Mouse (Mus musculus) midbrain, embryonic 15.5 days (tissue): ENCODE data around the gene Coq10a. TPM values are rescaled to one million over a fixed set of nuclear protein-coding genes. Genes with fewer than 3 reads are reported as not detected.

ENCODE experiments used
- ATAC-seq: fragments of 200-750 bp; cut with Nextera tagmentation; replicated peaks from 2 replicates; pipeline ENCODE4 v1.8.0; 2017; ENCODE audit warnings: moderate TSS enrichment
- H3K27ac ChIP-seq: fragments of 300-500 bp; sonication (generic); 2 replicates; pipeline ENCODE4 v1.5.1; 2015; ENCODE audit warnings: mild to moderate bottlenecking, inconsistent platforms
- H3K27me3 ChIP-seq: fragments of 300-500 bp; sonication (generic); replicated peaks from 2 replicates; pipeline ENCODE4 v1.6.1; 2015; ENCODE audit warnings: inconsistent platforms
- H3K36me3 ChIP-seq: fragments of 300-500 bp; sonication (generic); replicated peaks from 2 replicates; pipeline ENCODE4 v1.6.1; 2015; ENCODE audit warnings: inconsistent platforms
- H3K4me1 ChIP-seq: fragments of 300-500 bp; sonication (generic); 2 replicates; pipeline ENCODE4 v1.6.1; 2015; ENCODE audit warnings: inconsistent platforms
- H3K4me2 ChIP-seq: fragments of 300-500 bp; sonication (generic); 2 replicates; pipeline ENCODE4 v1.6.1; 2015; ENCODE audit warnings: inconsistent platforms, mild to moderate bottlenecking, moderate library complexity
- H3K4me3 ChIP-seq: fragments of 300-500 bp; sonication (generic); 2 replicates; pipeline ENCODE4 v1.5.1; 2015; ENCODE audit warnings: mild to moderate bottlenecking, inconsistent platforms
- H3K9ac ChIP-seq: fragments of 300-500 bp; sonication (generic); 2 replicates; pipeline ENCODE4 v1.6.1; 2015; ENCODE audit warnings: mild to moderate bottlenecking, inconsistent platforms
- H3K9me3 ChIP-seq: fragments of 300-500 bp; sonication (generic); 2 replicates; pipeline ENCODE4 v1.6.1; 2016; ENCODE audit warnings: inconsistent platforms
- WGBS: fragments of 180-500 bp; shearing (Covaris S2); methylation state at CpG from one replicate; pipeline ENCODE4 v1.1.7; 2015; ENCODE audit warnings: mixed read lengths; 5-methylcytosine and 5-hydroxymethylcytosine counted together
- polyA plus RNA-seq: library from polyadenylated mRNA; unstranded; fragments of >200 nt; fragmentation: Nextera tagmentation; extraction: Ambion mirVana; gene quantifications from 2 replicates; pipeline ENCODE4 v1.2.1, GENCODE M21; 2015

Coq10a gene
- polyA plus RNA-seq, 1 experiment from 2014 or later = 44.2 TPM

- WGBS = 2% methylated on average over 9 of the region's 9 CpGs
- H3K27ac ChIP-seq = peak overlapping the region; percentile 96
- peak overlapping the region; percentile 70 for H3K4me2 ChIP-seq
- H3K4me1 ChIP-seq = peaks cover 24% of the 10 kb centered on the region
- H3K4me3 ChIP-seq = peak overlapping the region; percentile 79
- peak overlapping the region; percentile 73 for H3K9ac ChIP-seq
- no peaks in the 10 kb centered on the region for H3K27me3 ChIP-seq
- no peaks in the 10 kb centered on the region for H3K9me3 ChIP-seq
- H3K36me3 ChIP-seq = 0 out of 2 replicates have a peak, but pooled peaks cover 3% of the 10 kb centered on the region
- ATAC-seq = no peak
Measured at GRCm38 (mm10) chr10:128369218-128369543, 384 bp upstream of the Coq10a start.

GRCm38 (mm10) chr10:128367899-128368401, 847 bp downstream of the Coq10a start:
- Histone ChIP-seq H3K27me3 (no peaks in the 10 kb centered on the region), H3K9me3 (no peaks in the 10 kb centered on the region), H3K9ac (peak overlapping the region; percentile 73), H3K4me2 (peak overlapping the region; percentile 70), H3K27ac (peak overlapping the region; percentile 96), H3K4me3 (peak overlapping the region; percentile 79), H3K36me3 (peaks cover 4% of the 10 kb centered on the region; the same call in 1 of the 2 replicates), H3K4me1 (peaks cover 24% of the 10 kb centered on the region)
- WGBS = 16% methylated on average over 19 of the region's 19 CpGs
- ATAC-seq = no peak; the same call in 1 of the 2 replicates

GRCm38 (mm10) chr10:128362568-128362967, 6.2 kb downstream of the Coq10a start:
- H3K9me3 ChIP-seq = no peaks in the 10 kb centered on the region
- H3K4me1 ChIP-seq = peaks cover 8% of the 10 kb centered on the region
- H3K36me3 ChIP-seq = peaks cover 40% of the 10 kb centered on the region
- H3K27ac ChIP-seq = no peak overlapping the region
- H3K27me3 ChIP-seq = no peaks in the 10 kb centered on the region
- no peak overlapping the region for H3K9ac ChIP-seq
- H3K4me2 ChIP-seq = no peak overlapping the region
- WGBS = 48% methylated on average over 3 of the region's 3 CpGs
- no peak overlapping the region for H3K4me3 ChIP-seq
- ATAC-seq = no peak

- peaks cover 40% of the 10 kb centered on the region for H3K36me3 ChIP-seq
- no peaks in the 10 kb centered on the region for H3K27me3 ChIP-seq
- peaks cover 3% of the 10 kb centered on the region; the same call in 1 of the 2 replicates for H3K4me1 ChIP-seq
- no peak for ATAC-seq
- no peak overlapping the region for H3K27ac ChIP-seq
- WGBS = 90% methylated on average over 6 of the region's 6 CpGs
- no peaks in the 10 kb centered on the region for H3K9me3 ChIP-seq
- no peak overlapping the region for H3K4me3 ChIP-seq
- no peak overlapping the region for H3K4me2 ChIP-seq
- H3K9ac ChIP-seq = no peak overlapping the region
Measured at GRCm38 (mm10) chr10:128361836-128362235, 7.0 kb downstream of the Coq10a start.

GRCm38 (mm10) chr10:128359226-128359625, 9.6 kb downstream of the Coq10a start:
- no peaks in the 10 kb centered on the region for H3K4me1 ChIP-seq
- no peaks in the 10 kb centered on the region for H3K9me3 ChIP-seq
- H3K27me3 ChIP-seq = no peaks in the 10 kb centered on the region
- H3K36me3 ChIP-seq = peaks cover 44% of the 10 kb centered on the region
- ATAC-seq = no peak
- H3K4me3 ChIP-seq = no peak overlapping the region
- WGBS = 95% methylated on average over 6 of the region's 6 CpGs
- no peak overlapping the region for H3K9ac ChIP-seq
- no peak overlapping the region for H3K27ac ChIP-seq
- H3K4me2 ChIP-seq = no peak overlapping the region

- no peaks in the 10 kb centered on the region for H3K4me1 ChIP-seq
- H3K4me3 ChIP-seq = no peak overlapping the region
- H3K27me3 ChIP-seq = no peaks in the 10 kb centered on the region
- WGBS = 63% methylated on average over 2 of the region's 2 CpGs
- no peaks in the 10 kb centered on the region for H3K9me3 ChIP-seq
- peaks cover 47% of the 10 kb centered on the region for H3K36me3 ChIP-seq
- no peak overlapping the region for H3K9ac ChIP-seq
- H3K4me2 ChIP-seq = no peak overlapping the region
- no peak overlapping the region for H3K27ac ChIP-seq
- no peak for ATAC-seq
Measured at GRCm38 (mm10) chr10:128358796-128359195, 10.0 kb downstream of the Coq10a start.

- 93% methylated on average over 8 of the region's 8 CpGs for WGBS
- no peak for ATAC-seq
- peaks cover 21% of the 10 kb centered on the region for H3K36me3 ChIP-seq
- H3K4me2 ChIP-seq = no peak overlapping the region
- H3K27ac ChIP-seq = no peak overlapping the region
- no peaks in the 10 kb centered on the region for H3K27me3 ChIP-seq
- no peaks in the 10 kb centered on the region for H3K9me3 ChIP-seq
- H3K4me1 ChIP-seq = peaks cover 8% of the 10 kb centered on the region; the same call in 1 of the 2 replicates
- H3K9ac ChIP-seq = no peak overlapping the region
- no peak overlapping the region for H3K4me3 ChIP-seq
Measured at GRCm38 (mm10) chr10:128347541-128347940, 21.3 kb downstream of the Coq10a start.

- Histone ChIP-seq H3K27ac (peak overlapping the region; percentile 27; the same call in 1 of the 2 replicates), H3K4me3 (no peak overlapping the region), H3K9me3 (no peaks in the 10 kb centered on the region), H3K4me2 (no peak overlapping the region), H3K36me3 (no peaks in the 10 kb centered on the region), H3K9ac (no peak overlapping the region), H3K4me1 (peaks cover 16% of the 10 kb centered on the region; the same call in 1 of the 2 replicates), H3K27me3 (no peaks in the 10 kb centered on the region)
- no peak for ATAC-seq
- 48% methylated on average over 7 of the region's 7 CpGs for WGBS
Measured at GRCm38 (mm10) chr10:128344568-128345275, 24.1 kb downstream of the Coq10a start.

GRCm38 (mm10) chr10:128343436-128343835, 25.4 kb downstream of the Coq10a start:
- H3K36me3 ChIP-seq = no peaks in the 10 kb centered on the region
- ATAC-seq = no peak
- H3K9me3 ChIP-seq = no peaks in the 10 kb centered on the region
- 84% methylated on average over 1 of the region's 1 CpGs for WGBS
- peaks cover 28% of the 10 kb centered on the region for H3K4me1 ChIP-seq
- H3K4me3 ChIP-seq = no peak overlapping the region
- H3K4me2 ChIP-seq = no peak overlapping the region
- H3K9ac ChIP-seq = no peak overlapping the region
- H3K27ac ChIP-seq = no peak overlapping the region
- no peaks in the 10 kb centered on the region for H3K27me3 ChIP-seq

GRCm38 (mm10) chr10:128340257-128340656, 28.5 kb downstream of the Coq10a start:
- Histone ChIP-seq H3K9ac (no peak overlapping the region), H3K9me3 (no peaks in the 10 kb centered on the region), H3K36me3 (no peaks in the 10 kb centered on the region), H3K4me1 (peaks cover 37% of the 10 kb centered on the region), H3K4me3 (no peak overlapping the region), H3K27me3 (no peaks in the 10 kb centered on the region), H3K4me2 (no peak overlapping the region), H3K27ac (no peak overlapping the region)
- ATAC-seq = no peak
- 78% methylated on average over 2 of the region's 2 CpGs for WGBS

- H3K4me1 ChIP-seq = peaks cover 30% of the 10 kb centered on the region
- no peaks in the 10 kb centered on the region for H3K36me3 ChIP-seq
- peak overlapping the region; percentile 99; the same call in 1 of the 2 replicates for H3K9ac ChIP-seq
- no peak overlapping the region for H3K27ac ChIP-seq
- H3K4me2 ChIP-seq = peak overlapping the region; percentile 90
- 70% methylated on average over 2 of the region's 2 CpGs for WGBS
- H3K27me3 ChIP-seq = no peaks in the 10 kb centered on the region
- ATAC-seq = no peak
- peak overlapping the region; percentile 95; the same call in 1 of the 2 replicates for H3K4me3 ChIP-seq
- H3K9me3 ChIP-seq = no peaks in the 10 kb centered on the region
Measured at GRCm38 (mm10) chr10:128338948-128339347, 29.8 kb downstream of the Coq10a start.

GRCm38 (mm10) chr10:128338415-128338814, 30.4 kb downstream of the Coq10a start:
- H3K27me3 ChIP-seq = no peaks in the 10 kb centered on the region
- peak overlapping the region; percentile 90 for H3K4me2 ChIP-seq
- WGBS = 23% methylated on average over 5 of the region's 5 CpGs
- no peak for ATAC-seq
- no peak overlapping the region; the same call in 1 of the 2 replicates for H3K27ac ChIP-seq
- peak overlapping the region; percentile 95 for H3K4me3 ChIP-seq
- no peaks in the 10 kb centered on the region for H3K9me3 ChIP-seq
- H3K36me3 ChIP-seq = no peaks in the 10 kb centered on the region
- H3K4me1 ChIP-seq = peaks cover 30% of the 10 kb centered on the region
- H3K9ac ChIP-seq = peak overlapping the region; percentile 99
